Mouse (Mus musculus) heart, adult 2 months (tissue): ENCODE data around the gene Zfp82. TPM values are rescaled to one million over a fixed set of nuclear protein-coding genes. Genes with fewer than 3 reads are reported as not detected.

ENCODE experiments used
- DNase-seq, 2 experiments: peaks; one replicate each; pipeline ENCODE4 v3.0.0; 2021
- H3K27ac ChIP-seq: fragments of 200-600 bp; 2 replicates; pipeline ENCODE4 v1.8.1; 2022
- H3K27me3 ChIP-seq: fragments of 200-500 bp; 2 replicates; pipeline ENCODE4 v1.6.1; 2012; ENCODE audit warnings: mild to moderate bottlenecking, low read length, inconsistent platforms, mixed read lengths; ENCODE audit not compliant: control insufficient read depth, insufficient read depth
- H3K36me3 ChIP-seq: fragments of 200-500 bp; 2 replicates; pipeline ENCODE4 v1.6.1; 2012; ENCODE audit warnings: low read length, inconsistent platforms; ENCODE audit not compliant: control insufficient read depth, insufficient read depth
- H3K4me1 ChIP-seq: fragments of 200-500 bp; 2 replicates; pipeline ENCODE4 v1.6.1; 2011; ENCODE audit warnings: low read length; ENCODE audit not compliant: control insufficient read depth, insufficient read depth
- H3K4me3 ChIP-seq: fragments of 200-600 bp; 2 replicates; pipeline ENCODE4 v1.8.1; 2022
- H3K79me2 ChIP-seq: fragments of 200-500 bp; replicated peaks from 2 replicates; pipeline ENCODE4 v1.6.1; 2012; ENCODE audit warnings: mild to moderate bottlenecking, inconsistent platforms, low read length, moderate library complexity, mixed read lengths; ENCODE audit not compliant: control insufficient read depth, insufficient read depth
- H3K9ac ChIP-seq: fragments of 200-500 bp; 2 replicates; pipeline ENCODE4 v1.6.1; 2012; ENCODE audit warnings: low read depth, mild to moderate bottlenecking, control low read depth, inconsistent platforms, low read length, mixed read lengths
- CTCF ChIP-seq: fragments of 200-600 bp; IDR thresholded peaks from 2 replicates; pipeline ENCODE4 v1.8.1; 2022; ENCODE audit warnings: antibody characterized with exemption, mild to moderate bottlenecking, moderate library complexity
- EP300 ChIP-seq: fragments of 200-500 bp; IDR thresholded peaks from 2 replicates; pipeline ENCODE4 v1.6.1; 2011; ENCODE audit warnings: low read depth, low read length, control low read depth; ENCODE audit not compliant: insufficient read depth
- POLR2A ChIP-seq: fragments of 200-500 bp; IDR thresholded peaks from 2 replicates; pipeline ENCODE4 v1.6.1; 2011; ENCODE audit warnings: mild to moderate bottlenecking, low read depth, low read length, control low read depth; ENCODE audit not compliant: insufficient read depth
- WGBS: fragments of 180-500 bp; shearing (Covaris S2); methylation state at CpG from one replicate; pipeline ENCODE4 v1.1.7; 2018; 5-methylcytosine and 5-hydroxymethylcytosine counted together
- intact Hi-C: fragments of 180-260 bp; cut with DNase I; formaldehyde crosslinking; loops from one replicate; pipeline ENCODE4 v1.15.1; 2025
- microRNA-seq, 2 experiments: library from miRNA; unstranded; fragments of <30 nt; microRNA quantifications; one replicate each; pipeline ENCODE4 v1.2.0; 2021
- polyA plus RNA-seq: library from polyadenylated mRNA; depleted of rRNA; stranded (reverse); fragments of >200 nt; gene quantifications from 2 replicates; pipeline ENCODE4 v1.2.3, GENCODE M21; 2012; rRNA removed
- total RNA-seq, 2 experiments: library from RNA; stranded (reverse); gene quantifications; 2 replicates each; pipeline ENCODE4 v1.2.3; 2021

The Zfp82 gene
- total and polyA plus RNA-seq, 3 experiments, result 0.74 to 2.8 (median 1.3) TPM

- Histone ChIP-seq H3K4me3 (no peak overlapping the region), H3K27me3 (no peaks in the 10 kb centered on the region), H3K4me1 (peaks cover 5% of the 10 kb centered on the region), H3K27ac (no peak overlapping the region), H3K79me2 (no peaks in the 10 kb centered on the region), H3K9ac (no peak overlapping the region), H3K36me3 (peaks cover 5% of the 10 kb centered on the region)
- DNase-seq, result no peak
- TF ChIP-seq POLR2A (no peak), EP300 (no peak), CTCF (no peak)
- 96% methylated on average over 1 of the region's 1 CpGs for WGBS
- intact Hi-C loops, result no loop called here
These were observed 65.1 kb downstream of the Zfp82 start for GRCm38 (mm10) chr7:30007601-30008000.

Small RNAs within 50 kb of the gene (microRNA-seq; reads per million reads assigned to microRNA genes)
- gene Gm23368, result 0 reads per million in 2 experiments

Other genes starting within 250 kb of the Zfp82 start
- gene Zfp940, start 219.2 kb downstream of the Zfp82 start, total RNA-seq, result under 1 TPM; 0.44 to 0.77 TPM
- 0.12 and 0.29 TPM in 2 replicates for gene Zfp940, start 219.2 kb downstream of the Zfp82 start, polyA plus RNA-seq
- gene Zfp420, start 212.9 kb downstream of the Zfp82 start, total RNA-seq, result 1 to 10 TPM; 3.8 to 4.5 TPM
- 1.1 and 1.4 TPM in 2 replicates for gene Zfp420, start 212.9 kb downstream of the Zfp82 start, polyA plus RNA-seq
- gene Zfp27, start 166.3 kb downstream of the Zfp82 start, total RNA-seq, result 1 to 10 TPM; 7.3 to 8.4 TPM
- 3.6 and 6.4 TPM in 2 replicates for gene Zfp27, start 166.3 kb downstream of the Zfp82 start, polyA plus RNA-seq
- gene Zfp383, start 164.7 kb downstream of the Zfp82 start, total RNA-seq, result 1 to 10 TPM; 5.5 to 6.3 TPM
- gene Zfp383, start 164.7 kb downstream of the Zfp82 start, polyA plus RNA-seq, result 2.4 and 5.0 TPM in 2 replicates
- gene Zfp74, start 118.8 kb downstream of the Zfp82 start, total RNA-seq, result 1 to 10 TPM; 6.2 to 6.8 TPM
- 2.5 and 5.9 TPM in 2 replicates for gene Zfp74, start 118.8 kb downstream of the Zfp82 start, polyA plus RNA-seq
- gene Zfp568, start 88.9 kb downstream of the Zfp82 start, total RNA-seq, result 10 to 100 TPM; 19.6 to 28.1 TPM
- gene Zfp568, start 88.9 kb downstream of the Zfp82 start, polyA plus RNA-seq, result 5.6 and 12.5 TPM in 2 replicates
- 1 to 10 TPM; 2.5 to 2.7 TPM for gene Zfp14, start 21.5 kb downstream of the Zfp82 start, total RNA-seq
- 3.5 and 7.3 TPM in 2 replicates for gene Zfp14, start 21.5 kb downstream of the Zfp82 start, polyA plus RNA-seq
- under 1 TPM in 1 of 2 experiments, not detected in 1; 0.84 TPM for gene Gm26920, start 17.5 kb upstream of the Zfp82 start, total RNA-seq
- not detected in 2 replicates for gene Gm26920, start 17.5 kb upstream of the Zfp82 start, polyA plus RNA-seq
- 1 to 10 TPM; 1.4 to 2.0 TPM for gene Zfp566, start 17.6 kb upstream of the Zfp82 start, total RNA-seq
- 1.7 and 1.9 TPM in 2 replicates for gene Zfp566, start 17.6 kb upstream of the Zfp82 start, polyA plus RNA-seq
- gene Zfp260, start 21.9 kb upstream of the Zfp82 start, total RNA-seq, result 10 to 100 TPM; 27.4 to 30.6 TPM
- gene Zfp260, start 21.9 kb upstream of the Zfp82 start, polyA plus RNA-seq, result 15.9 and 30.9 TPM in 2 replicates
- 1 to 10 TPM; 2.1 to 2.4 TPM for gene Zfp382, start 49.0 kb upstream of the Zfp82 start, total RNA-seq
- 0.68 and 0.88 TPM in 2 replicates for gene Zfp382, start 49.0 kb upstream of the Zfp82 start, polyA plus RNA-seq
- gene Zfp146, start 96.8 kb upstream of the Zfp82 start, total RNA-seq, result 10 to 100 TPM; 29.8 TPM
- gene Zfp146, start 96.8 kb upstream of the Zfp82 start, polyA plus RNA-seq, result 11.0 and 21.5 TPM in 2 replicates
- 1,000 to 10,000 TPM; 2,711 to 3,278 TPM for gene Cox7a1, start 111.2 kb upstream of the Zfp82 start, total RNA-seq
- 2,213 and 2,519 TPM in 2 replicates for gene Cox7a1, start 111.2 kb upstream of the Zfp82 start, polyA plus RNA-seq
- gene Capns1, start 125.9 kb upstream of the Zfp82 start, total RNA-seq, result 100 to 1,000 TPM; 274 to 315 TPM
- gene Capns1, start 125.9 kb upstream of the Zfp82 start, polyA plus RNA-seq, result 826 and 1,000 TPM in 2 replicates
- gene Polr2i, start 159.0 kb upstream of the Zfp82 start, total RNA-seq, result 10 to 100 TPM; 52.6 to 58.6 TPM
- gene Polr2i, start 159.0 kb upstream of the Zfp82 start, polyA plus RNA-seq, result 95.1 and 106 TPM in 2 replicates
- 10 to 100 TPM; 52.7 to 56.7 TPM for gene Tbcb, start 159.4 kb upstream of the Zfp82 start, total RNA-seq
- gene Tbcb, start 159.4 kb upstream of the Zfp82 start, polyA plus RNA-seq, result 36.6 and 49.5 TPM in 2 replicates
- gene Ovol3, start 162.8 kb upstream of the Zfp82 start, total RNA-seq, result not detected
- not detected in 2 replicates for gene Ovol3, start 162.8 kb upstream of the Zfp82 start, polyA plus RNA-seq
- gene Thap8, start 207.2 kb upstream of the Zfp82 start, total RNA-seq, result not detected
- gene Thap8, start 207.2 kb upstream of the Zfp82 start, polyA plus RNA-seq, result 0.10 TPM in 1 of 2 replicates, not detected in the other
- 1 to 10 TPM in 1 of 2 experiments, under 1 TPM in 1; 0.97 to 1.7 TPM for gene Wdr62, start 207.5 kb upstream of the Zfp82 start, total RNA-seq
- 3.7 and 5.3 TPM in 2 replicates for gene Wdr62, start 207.5 kb upstream of the Zfp82 start, polyA plus RNA-seq
- 1 to 10 TPM; 5.6 TPM for gene Clip3, start 218.8 kb upstream of the Zfp82 start, total RNA-seq
- gene Clip3, start 218.8 kb upstream of the Zfp82 start, polyA plus RNA-seq, result 5.6 and 6.6 TPM in 2 replicates
- gene Alkbh6, start 235.8 kb upstream of the Zfp82 start, total RNA-seq, result 10 to 100 TPM; 24.0 to 29.5 TPM
- gene Alkbh6, start 235.8 kb upstream of the Zfp82 start, polyA plus RNA-seq, result 59.6 and 61.7 TPM in 2 replicates
- under 1 TPM; 0.26 to 0.50 TPM for gene Syne4, start 241.9 kb upstream of the Zfp82 start, total RNA-seq
- gene Syne4, start 241.9 kb upstream of the Zfp82 start, polyA plus RNA-seq, result 5.3 and 5.6 TPM in 2 replicates
- under 1 TPM; 0.55 to 0.63 TPM for gene E130208F15Rik, start 248.8 kb upstream of the Zfp82 start, total RNA-seq
- gene E130208F15Rik, start 248.8 kb upstream of the Zfp82 start, polyA plus RNA-seq, result 0.31 and 0.41 TPM in 2 replicates